Mouse (Mus musculus) cerebellum, postnatal 36 days (tissue): ENCODE results near the gene Lrfn1.
A peak's percentile ranks its signal among the peaks of the same experiment; 100 is the strongest.
"Not testable (repeated sequence)": the region's sequence is repeated elsewhere in the genome, so short reads cannot be mapped to it uniquely, and the experiment has no call there.

Source experiments
- DNase-seq, 2 experiments: peaks; one replicate each; pipeline ENCODE4 v3.0.0; 2021 to 2022; ENCODE audit warnings: mixed read lengths in 2 of 2

Gene Lrfn1

GRCm38 (mm10) chr7:28447865-28448820 is 3.6 kb upstream of the Lrfn1 start:
- DNase-seq, result no peak

DNA sequence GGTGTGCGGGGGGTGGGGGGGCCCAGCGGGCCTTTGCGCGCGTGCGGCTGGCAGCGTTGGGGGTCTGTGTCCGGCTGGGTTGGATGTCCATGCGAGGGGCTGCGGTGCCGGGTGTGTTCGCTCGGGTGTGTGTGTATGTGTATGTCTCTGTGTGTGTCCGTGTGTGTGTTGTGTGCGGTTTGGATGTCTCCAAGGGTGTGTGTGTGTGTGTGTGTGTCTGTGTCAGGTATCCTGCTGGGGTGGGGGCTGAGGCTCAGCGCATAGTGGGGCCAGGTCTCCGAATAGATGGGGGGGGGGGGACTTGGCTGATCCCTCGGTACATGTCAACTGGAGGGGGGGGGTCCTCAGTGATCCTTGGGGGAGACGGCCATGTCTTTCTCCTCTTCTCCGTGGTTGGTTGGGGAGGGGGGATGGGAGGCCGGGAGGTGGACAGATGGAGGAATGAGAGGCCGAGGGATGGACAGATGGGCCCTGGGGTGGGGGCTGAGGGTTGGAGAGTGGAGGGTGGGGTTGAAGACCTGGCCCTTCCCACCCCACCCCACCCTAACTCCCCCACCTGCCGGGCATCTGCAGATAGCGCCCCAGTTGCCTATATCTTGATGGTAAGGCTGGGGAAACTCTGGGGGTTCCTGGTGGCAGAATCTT is 703 bp downstream of the Lrfn1 start:
- DNase-seq, result peak; percentile 12 to 44

- DNase-seq, result no peak
Measured at GRCm38 (mm10) chr7:28460361-28460760, 8.6 kb downstream of the Lrfn1 start.

DNA sequence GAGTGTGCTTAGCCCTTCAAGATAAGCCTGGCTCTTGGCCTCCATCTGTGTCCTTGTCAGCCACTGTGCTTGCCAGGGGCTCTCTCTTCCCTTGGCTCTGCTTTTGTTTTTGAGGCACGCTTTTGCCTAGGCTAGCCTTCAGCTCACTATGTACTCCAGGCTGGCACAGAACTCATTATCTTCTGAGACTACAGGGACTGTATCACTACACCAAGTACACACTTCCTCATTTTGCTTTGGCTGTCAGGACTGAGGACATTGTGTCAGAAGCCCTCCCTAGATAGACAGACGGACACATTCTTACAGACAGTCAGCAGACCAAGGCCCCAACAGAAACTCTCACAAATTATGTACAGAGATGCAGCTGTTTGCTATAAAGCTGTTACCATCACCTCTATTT is 11.0 kb downstream of the Lrfn1 start:
- no peak for DNase-seq

DNA sequence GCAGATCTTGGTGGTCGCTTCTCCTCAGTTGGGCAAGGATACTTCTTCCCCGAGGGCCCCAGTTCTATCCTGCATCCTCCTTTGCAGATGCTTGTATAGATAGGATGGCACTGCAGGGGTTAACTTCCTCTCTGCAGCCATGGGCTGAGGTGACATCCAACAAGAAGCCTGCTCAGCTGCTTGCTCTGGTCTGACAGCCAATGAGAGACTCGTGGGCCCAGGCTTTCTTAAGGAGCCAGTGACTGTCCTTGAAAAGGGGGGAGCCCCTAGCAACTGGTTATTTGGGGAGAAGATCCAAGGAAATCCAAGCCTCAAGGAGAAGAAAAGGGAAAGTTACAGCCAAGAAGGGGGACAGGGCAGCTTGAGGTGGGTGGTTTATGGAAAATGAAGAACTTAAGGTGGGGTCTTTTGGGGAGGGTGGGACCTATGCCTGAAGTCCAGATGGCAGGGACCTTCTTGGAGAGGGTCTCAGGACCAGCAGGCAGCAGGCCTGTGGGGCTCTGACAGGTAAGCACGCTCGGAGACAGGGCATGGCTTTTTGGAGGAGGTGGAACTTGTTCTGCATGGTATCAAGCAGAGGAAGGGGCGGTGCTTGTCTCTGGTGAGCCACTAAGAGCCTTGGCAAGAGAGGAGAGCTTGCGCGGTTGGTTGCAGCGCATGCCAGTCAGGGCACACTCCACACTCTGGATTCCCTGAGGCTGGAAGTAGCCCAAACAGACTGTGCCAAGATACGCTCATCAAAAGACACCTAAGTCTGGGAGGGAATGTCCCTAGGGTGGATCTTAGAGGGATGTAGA is 12.8 kb downstream of the Lrfn1 start:
- DNase-seq, result peak; percentile 87 to 91

DNA sequence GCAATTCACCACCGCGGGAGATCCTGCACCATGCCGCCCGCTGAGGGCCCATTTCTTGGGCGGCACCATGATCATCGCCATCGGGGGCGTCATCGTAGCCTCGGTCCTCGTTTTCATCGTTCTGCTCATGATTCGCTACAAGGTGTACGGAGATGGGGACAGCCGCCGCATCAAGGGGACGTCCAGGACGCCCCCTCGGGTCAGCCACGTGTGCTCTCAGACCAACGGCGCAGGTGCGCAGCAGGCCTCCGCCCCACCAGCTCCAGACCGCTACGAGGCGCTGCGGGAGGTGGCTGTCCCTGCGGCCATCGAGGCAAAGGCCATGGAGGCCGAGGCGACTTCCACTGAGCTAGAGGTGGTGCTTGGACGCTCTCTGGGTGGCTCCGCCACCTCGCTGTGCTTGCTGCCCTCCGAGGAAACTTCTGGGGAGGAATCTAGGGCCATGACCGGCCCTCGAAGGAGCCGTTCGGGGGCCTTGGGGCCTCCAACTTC is 15.0 kb downstream of the Lrfn1 start:
- DNase-seq, result no peak

DNA sequence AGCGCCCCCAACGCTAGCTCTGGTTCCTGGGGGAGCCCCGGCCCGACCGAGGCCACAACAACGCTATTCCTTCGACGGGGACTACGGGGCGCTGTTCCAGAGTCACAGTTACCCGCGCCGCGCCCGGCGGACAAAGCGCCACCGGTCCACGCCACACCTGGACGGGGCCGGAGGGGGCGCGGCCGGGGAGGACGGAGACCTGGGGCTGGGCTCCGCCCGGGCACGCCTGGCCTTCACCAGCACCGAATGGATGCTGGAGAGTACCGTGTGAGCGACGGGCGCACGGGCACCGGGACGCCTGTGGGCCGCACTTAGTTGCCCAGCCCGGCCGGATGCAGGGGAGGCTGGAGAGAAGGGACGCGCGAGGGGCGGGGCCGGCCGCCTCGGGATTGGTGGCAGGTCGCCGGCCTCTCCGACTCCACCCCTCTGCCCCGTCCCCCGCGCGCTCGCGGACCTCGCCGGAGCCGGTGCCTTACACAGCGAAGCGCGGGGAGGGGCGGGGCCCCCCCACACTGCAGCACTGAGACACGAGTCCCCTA is 15.5 kb downstream of the Lrfn1 start:
- DNase-seq, result no peak

DNA sequence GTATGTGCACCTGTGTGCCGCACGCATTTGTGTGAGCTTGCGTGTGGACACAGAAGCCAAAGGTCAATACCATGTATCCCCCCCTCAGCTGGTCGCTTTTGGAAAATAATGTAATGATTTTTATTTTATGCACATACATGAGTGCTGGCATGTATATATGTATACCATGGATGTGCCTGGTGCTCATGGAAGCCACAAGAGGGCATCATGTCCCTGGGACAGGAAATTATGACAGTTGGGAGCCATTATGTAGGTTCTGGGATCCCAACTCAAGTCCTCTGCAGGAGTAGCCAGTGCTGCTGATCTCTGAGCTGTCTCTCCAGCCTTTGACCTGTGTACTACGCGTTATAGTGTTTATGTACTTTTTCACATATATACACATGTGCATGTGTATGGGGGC is 24.4 kb downstream of the Lrfn1 start:
- no peak for DNase-seq

- no peak for DNase-seq
Measured at GRCm38 (mm10) chr7:28477363-28477762, 25.6 kb downstream of the Lrfn1 start.

DNA sequence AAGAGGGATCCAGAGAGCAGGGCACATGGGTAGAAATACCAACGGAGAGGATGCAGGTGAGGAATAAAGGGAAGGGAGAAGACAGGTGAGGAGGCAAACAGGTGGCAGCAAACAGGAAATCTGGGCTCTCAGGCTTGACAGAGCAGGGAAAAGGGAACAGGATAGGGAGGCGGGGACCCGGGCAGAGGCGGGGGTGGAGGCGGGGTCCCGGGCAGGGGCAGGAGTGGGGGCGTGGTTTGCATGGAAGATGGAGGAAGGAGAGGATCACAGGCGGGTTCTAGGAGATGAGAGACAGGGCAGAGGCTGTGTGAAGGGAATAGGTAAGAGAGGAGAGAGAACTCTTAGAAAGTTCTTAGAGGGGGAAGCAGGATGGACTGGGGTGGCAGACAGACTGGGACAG is 27.1 kb downstream of the Lrfn1 start:
- no peak for DNase-seq

GRCm38 (mm10) chr7:28482854-28483253 is 31.1 kb downstream of the Lrfn1 start:
- no peak for DNase-seq

DNA sequence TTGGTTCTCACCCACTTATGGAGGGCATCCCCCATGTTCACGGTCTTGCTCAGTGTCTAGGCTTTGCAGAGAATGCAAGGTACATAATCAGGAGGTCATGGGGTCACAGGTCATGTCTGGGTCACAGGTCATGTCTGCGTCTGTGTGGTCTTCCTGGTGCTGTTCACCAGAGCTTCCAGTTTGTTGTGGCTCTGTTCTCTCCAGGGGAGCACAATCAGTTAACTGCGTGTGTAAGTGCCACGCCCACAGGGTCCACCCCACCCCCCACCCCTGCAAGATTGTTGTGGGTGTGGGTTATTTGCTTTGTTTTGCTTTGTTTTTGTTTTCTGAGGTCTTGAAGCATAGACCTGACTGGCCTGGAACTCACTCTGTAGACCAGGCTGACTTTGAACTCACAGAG is 32.4 kb downstream of the Lrfn1 start:
- no peak for DNase-seq

- DNase-seq, result peak; percentile 16 to 27
Measured at GRCm38 (mm10) chr7:28488030-28488491, 36.3 kb downstream of the Lrfn1 start.

- peak; percentile 82 to 85 for DNase-seq
Measured at GRCm38 (mm10) chr7:28490410-28490809, 38.6 kb downstream of the Lrfn1 start.

DNA sequence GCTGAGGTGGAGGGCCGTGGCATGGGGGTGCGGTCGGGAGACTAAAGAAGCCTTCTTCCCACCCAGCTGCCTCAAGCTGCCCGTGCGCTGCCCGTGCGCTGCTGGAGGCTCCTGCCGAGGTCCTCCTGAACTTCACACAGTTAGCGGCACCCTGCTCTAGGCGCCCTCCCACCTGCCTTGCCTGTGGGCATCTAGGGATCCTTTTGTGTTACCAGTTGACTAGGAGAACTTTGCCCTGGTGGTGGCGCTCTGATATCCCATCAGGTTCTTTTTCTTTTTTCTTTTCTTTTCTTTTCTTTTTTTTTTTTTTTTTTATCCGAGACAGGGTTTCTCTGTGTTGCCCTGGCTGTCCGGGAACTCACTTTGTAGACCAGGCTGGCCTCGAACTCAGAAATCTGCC is 39.1 kb downstream of the Lrfn1 start:
- peak in 1 of 2 experiments; percentile 10 for DNase-seq

- no peak for DNase-seq
Measured at GRCm38 (mm10) chr7:28492310-28492709, 40.5 kb downstream of the Lrfn1 start.

DNA sequence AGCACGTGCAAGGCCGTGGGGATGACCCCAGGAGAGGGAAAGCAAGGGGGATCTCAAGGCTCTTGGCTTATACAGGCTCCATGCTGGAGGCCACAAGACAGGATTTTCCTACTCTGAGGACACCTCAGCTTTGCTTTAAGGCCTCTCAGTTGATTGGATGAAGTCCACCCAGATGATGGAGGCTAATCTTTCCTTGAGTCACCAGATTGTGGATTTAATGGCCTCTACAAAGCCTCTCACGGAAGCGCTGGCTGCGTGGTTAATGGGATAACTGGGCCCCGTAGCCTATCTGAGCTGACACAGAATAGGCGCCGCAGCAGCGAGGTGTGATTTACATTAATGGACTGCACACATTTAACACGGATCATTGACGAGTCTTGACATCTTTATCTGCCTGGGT is 43.6 kb downstream of the Lrfn1 start:
- no peak for DNase-seq

DNA sequence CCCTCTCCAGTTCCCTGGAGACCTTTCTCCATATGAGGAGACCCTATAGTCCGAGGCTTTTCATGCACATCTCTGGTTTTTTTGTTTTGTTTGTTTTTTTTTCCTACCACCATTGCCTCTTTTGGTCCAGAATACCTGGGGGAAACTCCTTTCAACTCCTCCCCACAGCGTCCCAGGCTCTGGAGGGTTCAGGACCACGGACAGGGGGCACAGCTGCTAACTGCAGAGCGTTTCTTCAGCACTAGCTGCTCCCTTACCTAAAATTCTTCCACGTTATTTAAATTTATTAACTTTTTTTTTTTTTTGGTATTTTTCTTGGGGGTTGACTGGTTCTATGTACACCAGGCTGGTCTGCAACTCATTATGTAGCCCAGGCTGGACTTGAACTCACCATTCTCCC is 53.8 kb downstream of the Lrfn1 start:
- DNase-seq, result no peak

GRCm38 (mm10) chr7:28509121-28509520 is 57.3 kb downstream of the Lrfn1 start:
- DNase-seq, result not testable (repeated sequence)

DNA sequence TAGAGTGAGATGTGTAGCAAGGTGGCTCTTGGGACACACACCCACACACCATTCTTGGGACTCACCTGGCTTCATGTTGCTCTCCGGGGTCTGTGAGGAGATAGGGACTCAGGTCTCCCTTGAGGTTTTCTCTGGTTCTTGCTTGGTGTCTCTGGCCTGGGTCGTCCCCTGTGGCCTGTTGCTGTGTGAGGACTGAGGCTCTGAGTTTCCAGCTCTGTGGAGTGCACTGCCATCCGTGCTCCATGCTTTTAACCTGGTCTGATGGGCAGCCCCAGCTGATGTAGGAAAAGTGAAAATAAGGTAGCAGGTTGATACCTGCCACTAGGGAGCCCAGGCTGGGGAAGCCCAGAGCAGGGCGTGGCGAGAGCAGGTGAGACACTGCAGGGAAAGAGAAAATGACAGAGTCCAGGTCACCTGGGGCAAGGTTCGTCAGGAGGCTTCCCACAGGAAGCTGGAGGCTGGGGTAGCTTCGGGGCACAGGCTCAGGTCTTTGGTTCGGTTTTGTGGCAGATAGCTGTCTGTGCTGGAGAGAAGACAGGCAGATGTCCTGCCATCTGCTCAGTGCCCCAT is 58.7 kb downstream of the Lrfn1 start, which contains the start of gene Ifnl2:
Gene Ifnl2, minus strand, starts transcription at position 51 of the 570 bp plus-strand sequence.
- not testable (repeated sequence) for DNase-seq

DNA sequence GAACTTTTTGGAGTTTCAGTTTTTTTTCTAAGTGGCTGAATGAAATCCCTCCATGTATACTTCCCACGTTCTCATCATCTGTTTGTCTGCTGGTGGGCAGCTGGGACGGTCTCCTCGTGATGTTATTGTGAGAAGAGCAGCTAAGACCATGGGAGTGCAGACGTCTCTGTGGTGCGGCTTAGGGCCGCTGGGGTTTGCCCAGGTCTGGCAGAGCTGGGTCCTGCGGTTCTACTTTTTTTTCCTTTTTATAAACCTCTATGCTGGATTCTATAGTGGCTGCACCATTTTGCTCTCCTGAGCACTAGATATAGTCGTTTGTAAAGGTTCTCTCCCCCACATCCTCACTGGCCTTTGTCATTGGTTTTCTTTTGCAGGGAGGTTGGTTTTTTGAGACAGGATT is 59.7 kb downstream of the Lrfn1 start:
- no peak for DNase-seq
